Mouse (Mus musculus) spleen, embryonic (tissue): ENCODE measurements around the gene Hpdl.

Experiments used
- CTCF ChIA-PET: fragments of 350-600 bp; sonication (Branson Sonifier 250); formaldehyde crosslinking; loops from one replicate; lab custom pipeline; 2022; lab: Charles Lee

Gene Hpdl

GRCm38 (mm10) chr4:116807197-116808129 lies 14.0 kb downstream of the Hpdl start, which contains the start of the genes Toe1 and Mutyh:
Gene Toe1, minus strand, starts transcription at chr4:116807640.
Gene Mutyh, plus strand, starts transcription at chr4:116807723.
- CTCF ChIA-PET, result interaction anchor here (0.7 to 1.3 kb wide), 3 partner anchors 21 to 346 kb away, joined by 3 to 4 read pairs (median 3); no protein-coding TSS in a partner anchor

GRCm38 (mm10) chr4:116799901-116800300 lies 21.6 kb downstream of the Hpdl start:
- CTCF ChIA-PET, result interaction anchor here (0.7 kb wide), 2 partner anchors 23 to 73 kb away, joined by 3 read pairs; no protein-coding TSS in a partner anchor

DNA sequence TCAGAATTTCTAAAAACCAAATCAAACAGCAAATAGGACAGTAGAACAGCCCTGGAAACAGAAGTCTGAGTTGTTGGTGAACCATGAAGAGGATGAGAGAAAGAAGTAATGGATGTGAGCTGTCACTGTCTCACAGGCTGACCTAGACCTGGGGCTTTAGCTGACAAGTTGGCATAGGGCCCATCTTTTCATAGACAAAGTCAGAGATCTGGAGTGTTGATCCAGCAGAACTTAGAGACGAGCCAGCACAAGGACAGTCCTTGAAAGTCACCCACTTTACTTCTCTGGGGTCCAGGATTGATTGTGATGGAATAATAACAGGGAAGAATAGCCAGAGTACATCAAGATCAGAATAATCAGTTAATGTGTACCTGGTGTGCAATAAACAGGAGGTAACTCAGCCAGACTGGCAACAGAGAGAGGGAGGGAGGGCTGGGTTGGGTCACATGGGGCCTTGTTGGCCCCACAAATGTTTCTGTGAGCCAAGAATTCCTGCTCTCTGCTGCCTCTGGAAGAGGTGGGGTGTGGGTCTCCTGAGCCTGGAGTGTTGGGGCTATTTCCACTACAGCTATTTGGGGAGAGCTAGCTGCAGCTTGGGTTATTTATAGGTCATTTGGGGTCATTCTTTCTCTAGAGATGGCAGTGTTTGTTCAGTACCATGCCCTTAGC lies 24.9 kb downstream of the Hpdl start:
- CTCF ChIA-PET, result interaction anchor here (1.2 kb wide), 1 partner anchor 77 kb away, joined by 3 read pairs; no protein-coding TSS in a partner anchor

- CTCF ChIA-PET, result no interaction called here
Measured at GRCm38 (mm10) chr4:116794273-116794672, 27.2 kb downstream of the Hpdl start.

- CTCF ChIA-PET, result no interaction called here
Measured at GRCm38 (mm10) chr4:116792453-116792852, 29.1 kb downstream of the Hpdl start.

DNA sequence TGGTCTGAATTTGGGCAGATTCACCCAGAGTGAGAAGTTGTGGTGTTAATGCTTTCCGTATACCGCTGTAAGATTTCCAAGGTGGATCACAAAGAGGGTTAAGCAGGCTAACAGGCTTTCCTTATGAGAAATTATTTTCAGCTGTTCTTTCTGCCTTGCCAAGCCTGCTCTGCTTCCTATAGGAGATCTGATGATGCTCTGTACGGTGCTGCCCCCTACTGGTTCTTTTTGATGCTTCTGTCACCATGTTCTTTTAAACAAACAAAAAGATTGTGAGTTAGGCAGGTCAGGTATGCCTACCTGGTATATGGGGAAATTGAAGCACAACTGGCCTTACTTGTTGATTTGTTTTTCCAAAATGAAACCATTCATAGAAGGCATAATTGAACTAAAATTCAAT lies 32.6 kb downstream of the Hpdl start:
- CTCF ChIA-PET, result interaction anchor here (0.8 to 1.9 kb wide), 2 partner anchors 17 to 70 kb away, joined by 3 to 9 read pairs; no protein-coding TSS in a partner anchor

DNA sequence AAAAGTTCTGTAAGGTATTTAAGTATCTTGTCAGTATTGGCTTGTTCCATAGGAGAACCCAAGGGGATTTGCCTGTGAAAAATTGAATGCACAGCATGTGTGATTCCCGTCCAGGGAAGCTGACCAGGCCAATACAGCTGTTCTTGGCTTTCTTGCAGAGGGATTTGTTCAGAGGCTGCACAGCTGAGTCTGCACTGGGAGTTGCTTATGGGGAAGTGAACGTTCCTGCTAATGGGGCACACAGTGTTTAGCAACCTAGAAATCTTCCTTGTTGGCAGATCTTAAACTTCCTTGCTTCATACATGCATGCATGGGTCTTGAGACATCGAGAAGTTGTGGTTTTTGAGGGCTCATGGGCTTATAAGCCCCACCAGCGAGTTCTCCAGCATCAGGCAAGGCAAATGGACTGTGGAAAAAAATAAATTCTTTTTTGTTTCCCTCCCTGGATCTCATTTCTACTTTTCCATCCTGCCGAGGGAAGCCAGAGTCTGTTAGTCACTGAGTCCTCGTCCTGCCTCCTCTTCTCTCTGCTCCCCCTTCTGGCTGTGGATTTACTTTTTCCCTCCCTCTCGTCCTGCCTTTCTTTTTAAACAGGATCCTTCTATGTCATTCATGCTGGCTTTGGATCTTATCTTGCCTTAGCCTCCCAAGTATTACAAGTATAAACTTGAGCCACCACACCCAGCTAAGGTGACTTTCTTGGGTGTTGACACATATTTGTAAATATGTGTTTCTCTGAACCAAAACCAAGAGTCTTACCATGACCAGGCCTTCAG lies 33.3 kb downstream of the Hpdl start:
- CTCF ChIA-PET, result interaction anchor here (0.6 to 1.9 kb wide), 5 partner anchors 18 to 858 kb away, joined by 3 to 9 read pairs (median 5); no protein-coding TSS in a partner anchor

GRCm38 (mm10) chr4:116786587-116786986 lies 34.9 kb downstream of the Hpdl start:
- CTCF ChIA-PET, result interaction anchor here (0.9 to 1.4 kb wide), 2 partner anchors 20 to 106 kb away, joined by 4 read pairs; partner anchors contain the start of gene Toe1

DNA sequence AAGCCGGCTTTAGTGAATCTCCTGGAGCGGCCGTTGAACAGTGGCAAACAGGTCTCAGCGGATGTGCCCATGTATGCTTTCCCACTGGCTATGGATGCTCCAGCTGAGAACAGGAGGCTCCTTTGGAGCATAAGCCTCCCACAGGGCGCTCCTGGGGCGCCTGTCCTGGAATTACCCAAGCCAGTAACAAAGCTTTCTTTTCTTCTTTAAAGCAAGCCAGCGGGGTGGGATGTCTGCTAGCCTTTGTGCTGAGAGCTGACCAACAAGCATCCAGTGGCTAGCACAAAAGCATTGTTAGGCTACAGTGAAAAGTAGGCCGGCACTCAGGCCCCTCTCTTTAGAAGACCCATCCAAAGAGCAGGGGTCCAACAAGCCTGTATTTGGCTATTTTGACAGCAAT lies 39.3 kb downstream of the Hpdl start:
- CTCF ChIA-PET, result interaction anchor here (1.2 kb wide), 1 partner anchor 78 kb away, joined by 3 read pairs; no protein-coding TSS in a partner anchor

GRCm38 (mm10) chr4:116781366-116781765 lies 40.1 kb downstream of the Hpdl start:
- CTCF ChIA-PET, result interaction anchor here (1.2 kb wide), 1 partner anchor 78 kb away, joined by 3 read pairs; no protein-coding TSS in a partner anchor

- CTCF ChIA-PET, result no interaction called here
Measured at GRCm38 (mm10) chr4:116780541-116780940, 41.0 kb downstream of the Hpdl start.

- CTCF ChIA-PET, result no interaction called here
Measured at GRCm38 (mm10) chr4:116777079-116777478, 44.4 kb downstream of the Hpdl start.

DNA sequence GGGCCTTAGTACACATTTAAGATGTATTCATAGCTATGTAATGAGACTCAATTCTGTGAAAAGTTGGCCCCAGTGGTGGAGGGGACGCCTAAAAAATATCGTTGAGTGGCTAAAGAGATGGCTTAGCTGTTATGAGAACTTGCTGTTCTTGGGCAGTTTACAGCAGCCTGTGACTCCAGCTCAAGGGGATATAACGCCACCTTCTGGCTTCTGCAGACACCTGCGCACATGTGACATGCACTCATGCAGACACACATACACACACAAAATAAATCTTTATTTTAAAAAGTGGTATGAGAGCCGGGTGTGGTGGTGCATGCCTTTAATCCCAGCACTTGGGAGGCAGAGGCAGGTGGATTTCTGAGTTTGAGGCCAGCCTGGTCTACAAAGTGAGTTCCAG lies 45.1 kb downstream of the Hpdl start:
- CTCF ChIA-PET, result no interaction called here
